Comparison of ENCODE assay signal across 9 mouse cellular contexts in genomic region chr7:28446446-28446845, GRCm38 (mm10). TPM values are rescaled to one million over a fixed set of nuclear protein-coding genes. Genes with fewer than 3 reads are reported as not detected.
DNase-seq lines count a peak whose midpoint lies in the region; ATAC-seq and TF ChIP-seq lines count a peak whose summit lies in the region.
"Had no signal": no experiment of that assay in that cellular context is flagged by ENCODE, and none has a peak within 500 bp of the region (broad histone marks: within the 10 kb centered on the region; RNA-seq: fewer than 3 reads in every experiment).

No protein-coding gene starts in this region.

- DNase-seq in hindbrain, embryonic 14.5 days (ENCODE audit: low spot score), result peak; percentile 79
- peak; percentile 57 for DNase-seq in adrenal gland, adult 8-10 months
- DNase-seq in embryonic facial prominence, embryonic 11.5 days (ENCODE audit: low spot score), result peak; percentile 74
- DNase-seq in heart, postnatal 36 days, result peak; percentile 82 to 93
- DNase-seq in left cerebral cortex, postnatal 36 days (ENCODE audit: low spot score in 2 of 2), result peak; percentile 70 to 77
- peak; percentile 69 to 87 for DNase-seq in thymus, postnatal 10 days (ENCODE audit: low spot score in 2 of 2)

- H3K27me3 ChIP-seq in hindbrain, embryonic 14.5 days (ENCODE audit: control insufficient read depth, insufficient read depth, low read length), result peaks cover 4% of the 10 kb centered on the region; the same call in 1 of the 2 replicates
- no peaks in the 10 kb centered on the region for H3K27me3 ChIP-seq in hindbrain, embryonic 12.5 days
- H3K27me3 ChIP-seq in embryonic facial prominence, embryonic 11.5 days (ENCODE audit: control insufficient read depth, insufficient read depth, low read length), result no peaks in the 10 kb centered on the region
- H3K27me3 ChIP-seq: lung, embryonic 15.5 days had no signal

- TF ChIP-seq POLR2A in olfactory bulb, adult 2 months (IDR thresholded peaks at IDR 0.05; ENCODE audit: insufficient read depth, low read depth, low read length), result no peak

- no peak overlapping the region for H3K9ac ChIP-seq in hindbrain, embryonic 14.5 days
- H3K9ac ChIP-seq in hindbrain, embryonic 12.5 days, result no peak overlapping the region
- H3K9ac ChIP-seq in embryonic facial prominence, embryonic 11.5 days (replicated peaks; ENCODE audit: low read length), result no peak overlapping the region
- H3K9ac ChIP-seq: lung, embryonic 15.5 days had no signal

- TF ChIP-seq CTCF in olfactory bulb, adult 2 months (IDR thresholded peaks at IDR 0.05; ENCODE audit: insufficient read depth, low read depth, low read length), result peak; percentile 87

- H3K9me3 ChIP-seq in hindbrain, embryonic 14.5 days (ENCODE audit: control insufficient read depth, low read length), result no peaks in the 10 kb centered on the region
- H3K9me3 ChIP-seq in hindbrain, embryonic 12.5 days (replicated peaks), result no peaks in the 10 kb centered on the region
- no peaks in the 10 kb centered on the region for H3K9me3 ChIP-seq in embryonic facial prominence, embryonic 11.5 days (replicated peaks; ENCODE audit: control insufficient read depth, low read length)
- H3K9me3 ChIP-seq: lung, embryonic 15.5 days had no signal

- intact Hi-C loops in heart, postnatal 36 days (cut with DNase I), result loop anchor here (1.0 to 5.0 kb wide), 3 partner anchors 82 to 281 kb away; no protein-coding TSS in a partner anchor
- intact Hi-C loops in left cerebral cortex, postnatal 36 days (cut with DNase I), result loop anchor here (2.0 kb wide), 2 partner anchors 82 to 154 kb away; no protein-coding TSS in a partner anchor

- no peak overlapping the region for H3K4me3 ChIP-seq in hindbrain, embryonic 14.5 days (replicated peaks; ENCODE audit: low read length)
- no peak overlapping the region for H3K4me3 ChIP-seq in hindbrain, embryonic 12.5 days
- no peak overlapping the region for H3K4me3 ChIP-seq in embryonic facial prominence, embryonic 11.5 days (ENCODE audit: low read depth, low read length)
- H3K4me3 ChIP-seq in olfactory bulb, adult 2 months (ENCODE audit: insufficient read depth, low read depth, low read length), result no peak overlapping the region
- H3K4me3 ChIP-seq: lung, embryonic 15.5 days had no signal

- H3K36me3 ChIP-seq in hindbrain, embryonic 14.5 days (replicated peaks; ENCODE audit: control insufficient read depth, insufficient read depth), result no peaks in the 10 kb centered on the region
- no peaks in the 10 kb centered on the region for H3K36me3 ChIP-seq in hindbrain, embryonic 12.5 days
- H3K36me3 ChIP-seq in embryonic facial prominence, embryonic 11.5 days (replicated peaks; ENCODE audit: control insufficient read depth, insufficient read depth, low read depth, low read length), result no peaks in the 10 kb centered on the region
- H3K36me3 ChIP-seq: lung, embryonic 15.5 days had no signal

- no peak overlapping the region for H3K27ac ChIP-seq in hindbrain, embryonic 14.5 days
- H3K27ac ChIP-seq in hindbrain, embryonic 12.5 days, result no peak overlapping the region
- H3K27ac ChIP-seq in embryonic facial prominence, embryonic 11.5 days (replicated peaks; ENCODE audit: low read depth, low read length), result no peak overlapping the region
- no peak overlapping the region for H3K27ac ChIP-seq in olfactory bulb, adult 2 months (ENCODE audit: insufficient read depth, low read depth, low read length)
- H3K27ac ChIP-seq: lung, embryonic 15.5 days had no signal

- 0 out of 2 replicates have a peak, but pooled peaks cover 4% of the 10 kb centered on the region for H3K4me1 ChIP-seq in hindbrain, embryonic 14.5 days (replicated peaks; ENCODE audit: control insufficient read depth, insufficient read depth, low read length)
- H3K4me1 ChIP-seq in hindbrain, embryonic 12.5 days, result peaks cover 5% of the 10 kb centered on the region
- H3K4me1 ChIP-seq in embryonic facial prominence, embryonic 11.5 days (ENCODE audit: control insufficient read depth, insufficient read depth, low read length), result no peaks in the 10 kb centered on the region
- H3K4me1 ChIP-seq in olfactory bulb, adult 2 months (ENCODE audit: control insufficient read depth, insufficient read depth, low read length), result 0 out of 2 replicates have a peak, but pooled peaks cover 3% of the 10 kb centered on the region

- no peak for ATAC-seq in hindbrain, embryonic 14.5 days (ENCODE audit: low FRiP score)
- ATAC-seq in hindbrain, embryonic 12.5 days (ENCODE audit: low FRiP score), result no peak
- ATAC-seq in embryonic facial prominence, embryonic 11.5 days (replicated peaks; ENCODE audit: insufficient number of reproducible peaks, low FRiP score, low TSS enrichment, low read depth), result no peak

- WGBS in hindbrain, embryonic 14.5 days, result 8% methylated on average over 12 of the region's 12 CpGs
- 8% methylated on average over 12 of the region's 12 CpGs for WGBS in hindbrain, embryonic 12.5 days
- WGBS in embryonic facial prominence, embryonic 11.5 days, result 6% methylated on average over 12 of the region's 12 CpGs
- WGBS in olfactory bulb, adult 2 months, result 8% methylated on average over 12 of the region's 12 CpGs

- H3K4me2 ChIP-seq in hindbrain, embryonic 14.5 days (replicated peaks), result no peak overlapping the region
- H3K4me2 ChIP-seq in hindbrain, embryonic 12.5 days (replicated peaks), result no peak overlapping the region
- H3K4me2 ChIP-seq in embryonic facial prominence, embryonic 11.5 days (ENCODE audit: low read depth, low read length), result no peak overlapping the region
- H3K4me2 ChIP-seq: lung, embryonic 15.5 days had no signal

RNA-seq across cellular contexts. Expression of gene Lrfn1, which starts 5.3 kb away (rescaled TPM):
- 25.5 and 28.7 TPM in 2 replicates for polyA plus RNA-seq in hindbrain, embryonic 14.5 days (2014; fragmentation: Nextera tagmentation; extraction: Ambion mirVana)
- 14.0 and 15.9 TPM in 2 replicates for polyA plus RNA-seq in hindbrain, embryonic 12.5 days (2016; fragmentation: Nextera tagmentation; extraction: Ambion mirVana)
- 10 to 100 TPM; 19.3 to 27.7 (median 24.5) TPM for total RNA-seq in adrenal gland, adult 8-10 months (2022)
- polyA plus RNA-seq in embryonic facial prominence, embryonic 11.5 days (2014; fragmentation: Nextera tagmentation; extraction: Ambion mirVana), result 4.4 and 5.7 TPM in 2 replicates
- total RNA-seq in heart, postnatal 36 days (2021), result under 1 TPM; 0.38 to 0.86 TPM
- 10 to 100 TPM; 85.9 to 93.8 TPM for total RNA-seq in left cerebral cortex, postnatal 36 days (2021)
- polyA plus RNA-seq in olfactory bulb, adult 2 months (2012; ENCODE audit: insufficient read depth, insufficient read length, low replicate concordance, missing spikeins), result not detected in 2 replicates

RNA-seq across cellular contexts. Expression of gene Gmfg, which starts 9.2 kb away (rescaled TPM):
- polyA plus RNA-seq in hindbrain, embryonic 14.5 days (2014; fragmentation: Nextera tagmentation; extraction: Ambion mirVana), result 4.7 and 6.6 TPM in 2 replicates
- 5.9 and 6.5 TPM in 2 replicates for polyA plus RNA-seq in hindbrain, embryonic 12.5 days (2016; fragmentation: Nextera tagmentation; extraction: Ambion mirVana)
- 10 to 100 TPM in 2 of 4 experiments, 1 to 10 TPM in 2; 7.5 to 13.5 (median 11.3) TPM for total RNA-seq in adrenal gland, adult 8-10 months (2022)
- 8.3 and 8.9 TPM in 2 replicates for polyA plus RNA-seq in embryonic facial prominence, embryonic 11.5 days (2014; fragmentation: Nextera tagmentation; extraction: Ambion mirVana)
- total RNA-seq in heart, postnatal 36 days (2021), result 1 to 10 TPM; 4.6 to 7.2 TPM
- 1 to 10 TPM; 1.3 to 2.0 TPM for total RNA-seq in left cerebral cortex, postnatal 36 days (2021)
- polyA plus RNA-seq in olfactory bulb, adult 2 months (2012; ENCODE audit: insufficient read depth, insufficient read length, low replicate concordance, missing spikeins), result not detected in 2 replicates

RNA-seq across cellular contexts. Expression of gene Paf1, which starts 53.7 kb away (rescaled TPM):
- 73.9 and 74.3 TPM in 2 replicates for polyA plus RNA-seq in hindbrain, embryonic 14.5 days (2014; fragmentation: Nextera tagmentation; extraction: Ambion mirVana)
- 83.9 and 85.9 TPM in 2 replicates for polyA plus RNA-seq in hindbrain, embryonic 12.5 days (2016; fragmentation: Nextera tagmentation; extraction: Ambion mirVana)
- 100 to 1,000 TPM in 1 of 4 experiments, 10 to 100 TPM in 3; 61.6 to 102 (median 87.9) TPM for total RNA-seq in adrenal gland, adult 8-10 months (2022)
- polyA plus RNA-seq in embryonic facial prominence, embryonic 11.5 days (2014; fragmentation: Nextera tagmentation; extraction: Ambion mirVana), result 80.0 and 81.4 TPM in 2 replicates
- total RNA-seq in heart, postnatal 36 days (2021), result 10 to 100 TPM; 38.8 to 48.0 TPM
- total RNA-seq in left cerebral cortex, postnatal 36 days (2021), result 10 to 100 TPM; 59.0 to 72.1 TPM
- polyA plus RNA-seq in olfactory bulb, adult 2 months (2012; ENCODE audit: insufficient read depth, insufficient read length, low replicate concordance, missing spikeins), result 1,326 TPM in 1 of 2 replicates, not detected in the other

RNA-seq across cellular contexts. Expression of gene Med29, which starts 53.9 kb away (rescaled TPM):
- polyA plus RNA-seq in hindbrain, embryonic 14.5 days (2014; fragmentation: Nextera tagmentation; extraction: Ambion mirVana), result 39.2 and 44.5 TPM in 2 replicates
- 39.6 and 42.2 TPM in 2 replicates for polyA plus RNA-seq in hindbrain, embryonic 12.5 days (2016; fragmentation: Nextera tagmentation; extraction: Ambion mirVana)
- total RNA-seq in adrenal gland, adult 8-10 months (2022), result 10 to 100 TPM; 24.5 to 44.1 (median 29.5) TPM
- polyA plus RNA-seq in embryonic facial prominence, embryonic 11.5 days (2014; fragmentation: Nextera tagmentation; extraction: Ambion mirVana), result 50.1 and 50.6 TPM in 2 replicates
- 10 to 100 TPM; 18.2 to 20.1 TPM for total RNA-seq in heart, postnatal 36 days (2021)
- total RNA-seq in left cerebral cortex, postnatal 36 days (2021), result 10 to 100 TPM; 17.9 to 21.3 TPM
- not detected in 2 replicates for polyA plus RNA-seq in olfactory bulb, adult 2 months (2012; ENCODE audit: insufficient read depth, insufficient read length, low replicate concordance, missing spikeins)
